Mouse (Mus musculus) heart, embryonic 10.5 days (tissue): ENCODE measurements around the gene 4930442H23Rik. TPM values are rescaled to one million over a fixed set of nuclear protein-coding genes. Genes with fewer than 3 reads are reported as not detected.
A peak's percentile ranks its signal among the peaks of the same experiment; 100 is the strongest.

Source experiments
- DNase-seq: peaks from one replicate; pipeline ENCODE4 v3.0.0-alpha.2; 2017; ENCODE audit warnings: low spot score
- H3K27ac ChIP-seq: fragments of 300-500 bp; sonication (generic); 2 replicates; pipeline ENCODE4 v1.5.1; 2016; ENCODE audit warnings: mild to moderate bottlenecking
- H3K27me3 ChIP-seq: fragments of 300-500 bp; sonication (generic); 2 replicates; pipeline ENCODE4 v1.6.1; 2016; ENCODE audit warnings: mild to moderate bottlenecking; ENCODE audit not compliant: poor library complexity, insufficient read depth, severe bottlenecking
- H3K36me3 ChIP-seq: fragments of 300-500 bp; sonication (generic); 2 replicates; pipeline ENCODE4 v1.6.1; 2016; ENCODE audit warnings: mild to moderate bottlenecking, moderate library complexity
- H3K4me1 ChIP-seq: fragments of 300-500 bp; sonication (generic); 2 replicates; pipeline ENCODE4 v1.6.1; 2016; ENCODE audit warnings: mild to moderate bottlenecking
- H3K4me3 ChIP-seq: fragments of 300-500 bp; sonication (generic); 2 replicates; pipeline ENCODE4 v1.5.1; 2016; ENCODE audit warnings: mild to moderate bottlenecking, moderate library complexity
- H3K9me3 ChIP-seq: fragments of 300-500 bp; sonication (generic); 2 replicates; pipeline ENCODE4 v1.6.1; 2016; ENCODE audit warnings: mild to moderate bottlenecking, moderate library complexity
- WGBS: fragments of 180-500 bp; shearing (Covaris S2); methylation state at CpG from one replicate; pipeline ENCODE4 v1.1.7; 2016; 5-methylcytosine and 5-hydroxymethylcytosine counted together
- polyA plus RNA-seq: library from polyadenylated mRNA; unstranded; fragments of >200 nt; fragmentation: Nextera tagmentation; extraction: Ambion mirVana; gene quantifications from 2 replicates; pipeline ENCODE4 v1.2.1, GENCODE M21; 2016

Gene 4930442H23Rik
- polyA plus RNA-seq, 1 experiment from 2014 or later = not detected

DNA sequence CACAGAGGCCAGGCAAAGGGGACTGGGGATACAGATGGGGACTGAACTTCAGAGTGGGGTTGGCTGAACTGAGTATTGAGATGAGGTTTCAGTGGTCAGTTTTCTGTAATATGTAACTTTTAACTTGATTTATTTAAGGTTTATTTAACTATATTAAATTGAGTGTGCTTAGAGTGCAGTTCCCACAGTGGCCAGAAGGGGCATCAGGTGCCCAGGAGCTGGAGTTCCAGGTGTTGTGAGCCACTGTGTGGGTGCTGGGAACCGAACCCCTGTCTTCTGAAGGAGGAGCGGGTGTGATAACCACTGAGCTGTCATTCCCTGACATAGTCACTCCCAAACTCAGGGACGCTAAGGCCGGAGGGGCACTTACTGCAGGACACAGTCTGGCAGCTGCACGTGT is 26.5 kb upstream of the 4930442H23Rik start:
- Histone ChIP-seq H3K36me3 (peaks cover 6% of the 10 kb centered on the region; the same call in 1 of the 2 replicates), H3K4me3 (no peak overlapping the region), H3K27me3 (no peaks in the 10 kb centered on the region), H3K27ac (no peak overlapping the region), H3K9me3 (no peaks in the 10 kb centered on the region), H3K4me1 (0 out of 2 replicates have a peak, but pooled peaks cover under 1% of the 10 kb centered on the region)
- WGBS = 87% methylated on average over 5 of the region's 5 CpGs
- no peak for DNase-seq

DNA sequence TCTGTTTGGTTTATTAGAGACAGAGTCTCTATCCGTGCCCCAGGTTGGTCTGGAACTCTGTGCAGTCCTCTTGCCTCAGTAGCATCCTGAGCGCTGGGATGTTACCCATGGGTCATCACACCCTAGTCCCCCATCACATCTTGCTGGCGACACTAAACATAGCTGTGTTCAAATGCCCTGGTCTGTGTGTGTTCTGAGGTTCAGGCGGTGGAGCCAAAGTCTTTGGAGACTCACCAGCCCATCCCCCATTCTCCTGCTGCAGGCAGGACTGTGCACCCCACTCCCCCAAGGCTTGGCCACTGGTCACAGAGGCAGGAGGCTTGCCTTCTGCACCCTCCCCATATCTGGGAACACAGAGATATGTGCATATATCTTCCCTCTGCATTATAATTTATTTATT is 20.5 kb upstream of the 4930442H23Rik start:
- Histone ChIP-seq H3K27me3 (0 out of 2 replicates have a peak, but pooled peaks cover 7% of the 10 kb centered on the region), H3K4me3 (no peak overlapping the region), H3K9me3 (no peaks in the 10 kb centered on the region), H3K36me3 (peaks cover 6% of the 10 kb centered on the region; the same call in 1 of the 2 replicates), H3K4me1 (peaks cover 55% of the 10 kb centered on the region), H3K27ac (no peak overlapping the region)
- no peak for DNase-seq
- 65% methylated on average over 4 of the region's 4 CpGs for WGBS

DNA sequence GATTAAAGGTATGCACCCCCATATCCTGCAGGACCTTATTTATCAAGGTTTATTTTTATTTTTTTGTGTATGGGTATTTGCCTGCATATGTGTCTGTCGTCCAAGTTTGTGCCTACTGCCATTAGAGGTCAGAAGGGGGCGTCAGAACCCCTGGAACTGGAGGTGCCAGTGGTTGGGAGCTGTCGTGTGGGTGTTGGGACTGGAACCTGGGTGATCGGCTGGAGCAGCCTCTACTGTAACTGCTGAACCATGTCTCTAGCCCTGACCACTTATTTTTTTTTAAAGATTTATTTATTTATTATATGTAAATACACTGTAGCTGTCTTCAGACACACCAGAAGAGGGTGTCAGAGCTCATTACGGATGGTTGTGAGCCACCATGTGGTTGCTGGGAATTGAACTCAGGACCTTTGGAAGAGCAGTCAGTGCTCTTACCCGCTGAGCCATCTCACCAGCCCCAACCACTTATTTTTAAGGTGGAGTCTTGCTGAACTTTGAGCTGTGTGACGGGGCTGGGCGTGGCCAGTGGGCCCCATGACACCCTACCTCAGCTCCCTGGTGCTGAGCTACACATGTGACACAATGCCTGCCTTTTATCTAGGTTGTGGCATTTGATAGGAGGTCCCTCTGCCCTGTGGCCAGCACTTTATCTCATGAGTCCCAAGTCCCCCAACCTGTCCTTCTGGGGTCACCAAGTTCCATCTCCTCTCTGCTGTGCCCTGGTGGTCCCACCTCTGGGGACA is 19.5 kb upstream of the 4930442H23Rik start:
- H3K9me3 ChIP-seq = no peaks in the 10 kb centered on the region
- 0 out of 2 replicates have a peak, but pooled peaks cover 7% of the 10 kb centered on the region for H3K27me3 ChIP-seq
- WGBS = 57% methylated on average over 8 of the region's 8 CpGs
- no peak overlapping the region for H3K4me3 ChIP-seq
- no peaks in the 10 kb centered on the region; the same call in 1 of the 2 replicates for H3K36me3 ChIP-seq
- peak overlapping the region; percentile 60 for H3K27ac ChIP-seq
- H3K4me1 ChIP-seq = peaks cover 61% of the 10 kb centered on the region
- no peak for DNase-seq

- Histone ChIP-seq H3K27me3 (peaks cover 12% of the 10 kb centered on the region; the same call in 1 of the 2 replicates), H3K9me3 (no peaks in the 10 kb centered on the region), H3K4me3 (peak within 1 kb of the TSS; percentile 33), H3K36me3 (no peaks in the 10 kb centered on the region), H3K4me1 (peaks cover 67% of the 10 kb centered on the region), H3K27ac (peak within 1 kb of the TSS; percentile 60)
- WGBS = 49% methylated on average over 13 of the region's 13 CpGs
- DNase-seq = no peak
These were observed 18.4 kb upstream of the 4930442H23Rik start, which contains the start of gene Nmrk2 for GRCm38 (mm10) chr10:81201807-81202758. Nmrk2 (minus strand) TSS chr10:81202051.

DNA sequence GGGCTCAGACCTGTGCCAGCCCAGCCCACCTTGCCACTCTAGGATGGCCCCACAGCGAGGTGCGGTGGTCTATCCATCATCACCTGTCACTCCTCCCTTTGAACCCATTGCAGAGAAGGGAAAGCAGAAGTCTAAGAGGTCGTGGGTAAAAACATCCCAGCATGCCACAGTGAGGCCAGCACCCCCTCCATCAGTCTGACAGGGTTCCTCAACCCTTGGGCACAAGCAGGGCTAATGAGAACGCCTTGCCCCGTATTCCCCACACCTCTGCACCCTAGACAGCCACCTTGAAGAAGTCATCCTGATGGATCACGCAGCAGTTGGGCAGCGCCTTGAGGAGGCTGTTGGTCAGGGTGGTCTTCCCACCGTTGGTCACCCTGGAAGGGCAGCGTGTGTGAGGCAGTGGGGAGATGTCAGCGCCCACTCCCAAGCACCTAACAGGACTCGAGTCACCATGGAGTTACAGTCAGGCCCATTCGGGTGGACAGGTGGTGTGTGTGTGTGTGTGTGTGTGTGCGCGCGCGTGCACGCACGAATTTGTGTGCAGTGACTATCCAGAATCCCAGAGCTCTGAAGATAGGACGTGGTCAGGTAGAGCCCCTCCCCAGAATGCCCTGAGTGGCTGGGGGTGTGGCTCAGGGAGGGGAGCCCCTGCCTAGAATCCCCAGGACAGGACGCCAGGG is 17.1 kb upstream of the 4930442H23Rik start:
- no peaks in the 10 kb centered on the region for H3K9me3 ChIP-seq
- peaks cover 73% of the 10 kb centered on the region for H3K4me1 ChIP-seq
- peaks cover 24% of the 10 kb centered on the region for H3K27me3 ChIP-seq
- 64% methylated on average over 20 of the region's 20 CpGs for WGBS
- H3K36me3 ChIP-seq = no peaks in the 10 kb centered on the region
- no peak overlapping the region for H3K4me3 ChIP-seq
- peak overlapping the region; percentile 60 for H3K27ac ChIP-seq
- DNase-seq = no peak

DNA sequence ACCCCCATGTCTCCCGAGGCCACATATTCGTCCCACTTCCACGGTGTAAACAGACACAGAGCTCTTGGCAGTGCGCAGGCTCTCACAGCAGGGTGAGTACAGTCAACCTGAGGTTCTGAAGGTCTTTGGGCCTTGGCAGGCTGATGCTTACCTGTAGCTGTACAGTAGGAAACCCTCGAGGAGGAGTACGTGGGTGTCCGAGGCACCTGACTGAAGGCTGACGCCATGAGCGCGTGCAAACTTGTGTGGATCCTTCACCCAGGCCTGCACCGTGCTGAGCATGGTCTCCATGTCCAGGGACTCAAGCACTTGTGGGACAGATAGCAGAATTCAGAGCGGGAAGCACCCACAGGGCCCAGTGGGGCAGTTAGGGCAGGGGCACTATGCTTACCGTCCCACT is 16.5 kb upstream of the 4930442H23Rik start:
- Histone ChIP-seq H3K27ac (peak overlapping the region; percentile 60; the same call in 1 of the 2 replicates), H3K9me3 (no peaks in the 10 kb centered on the region), H3K4me1 (peaks cover 73% of the 10 kb centered on the region), H3K36me3 (no peaks in the 10 kb centered on the region), H3K27me3 (peaks cover 30% of the 10 kb centered on the region), H3K4me3 (no peak overlapping the region)
- no peak for DNase-seq
- WGBS = 76% methylated on average over 13 of the region's 13 CpGs

DNA sequence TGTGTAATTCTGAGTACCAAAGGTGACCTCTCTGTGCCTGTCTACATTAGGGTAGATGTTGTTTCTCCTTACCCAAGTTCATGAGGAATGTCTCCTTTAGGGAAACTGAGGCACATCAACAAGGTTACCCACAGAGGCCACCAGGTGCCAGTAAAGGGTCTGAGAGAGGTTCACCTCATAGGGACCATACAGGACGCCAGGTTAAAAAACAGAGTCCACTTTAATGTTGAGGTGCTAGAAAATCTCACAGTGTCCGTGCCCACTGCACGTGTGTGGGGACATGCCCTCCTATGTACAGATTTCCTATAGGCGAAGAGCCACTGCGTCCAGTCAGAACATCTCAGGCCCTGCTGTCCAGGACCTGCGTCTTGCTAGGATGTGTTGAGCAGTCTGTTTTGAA is 15.3 kb upstream of the 4930442H23Rik start:
- peaks cover 41% of the 10 kb centered on the region for H3K27me3 ChIP-seq
- no peaks in the 10 kb centered on the region for H3K9me3 ChIP-seq
- H3K36me3 ChIP-seq = no peaks in the 10 kb centered on the region
- 0 out of 2 replicates have a peak overlapping the region, but pooled peaks have one; percentile 26 for H3K27ac ChIP-seq
- H3K4me1 ChIP-seq = peaks cover 72% of the 10 kb centered on the region
- no peak overlapping the region for H3K4me3 ChIP-seq
- WGBS = 82% methylated on average over 6 of the region's 6 CpGs
- no peak for DNase-seq

- Histone ChIP-seq H3K9me3 (no peaks in the 10 kb centered on the region), H3K27ac (no peak overlapping the region), H3K4me3 (no peak overlapping the region), H3K4me1 (peaks cover 69% of the 10 kb centered on the region), H3K27me3 (peaks cover 42% of the 10 kb centered on the region), H3K36me3 (no peaks in the 10 kb centered on the region)
- WGBS = 3% methylated on average over 9 of the region's 9 CpGs
- DNase-seq = no peak
These were observed 14.6 kb upstream of the 4930442H23Rik start for GRCm38 (mm10) chr10:81198230-81198629.

DNA sequence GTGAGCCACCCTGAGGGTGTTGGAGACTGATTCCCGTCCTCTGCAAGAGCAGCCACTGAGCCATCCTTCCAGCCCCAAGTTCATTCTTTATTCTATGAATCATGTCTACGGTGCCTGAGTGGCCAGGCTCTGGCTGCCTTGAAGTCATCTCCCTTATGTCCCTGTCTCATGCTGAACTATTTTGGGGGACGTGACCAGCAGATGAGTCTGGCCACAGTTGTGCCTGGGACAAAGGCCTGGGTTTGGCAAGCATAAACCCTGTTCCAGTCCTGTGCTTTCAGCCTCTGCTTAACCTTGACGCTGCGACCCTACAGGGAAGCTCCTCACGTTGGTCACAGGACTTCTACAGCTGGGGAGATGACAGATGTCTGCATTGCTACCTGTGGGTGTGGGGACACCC is 13.7 kb upstream of the 4930442H23Rik start:
- no peaks in the 10 kb centered on the region for H3K9me3 ChIP-seq
- H3K4me3 ChIP-seq = peak overlapping the region; percentile 60
- 29% methylated on average over 6 of the region's 6 CpGs for whole genome bisulfite sequencing
- no peaks in the 10 kb centered on the region for H3K36me3 ChIP-seq
- peaks cover 72% of the 10 kb centered on the region for H3K4me1 ChIP-seq
- H3K27ac ChIP-seq = peak overlapping the region; percentile 56
- H3K27me3 ChIP-seq = peaks cover 42% of the 10 kb centered on the region
- no peak for DNase-seq

DNA sequence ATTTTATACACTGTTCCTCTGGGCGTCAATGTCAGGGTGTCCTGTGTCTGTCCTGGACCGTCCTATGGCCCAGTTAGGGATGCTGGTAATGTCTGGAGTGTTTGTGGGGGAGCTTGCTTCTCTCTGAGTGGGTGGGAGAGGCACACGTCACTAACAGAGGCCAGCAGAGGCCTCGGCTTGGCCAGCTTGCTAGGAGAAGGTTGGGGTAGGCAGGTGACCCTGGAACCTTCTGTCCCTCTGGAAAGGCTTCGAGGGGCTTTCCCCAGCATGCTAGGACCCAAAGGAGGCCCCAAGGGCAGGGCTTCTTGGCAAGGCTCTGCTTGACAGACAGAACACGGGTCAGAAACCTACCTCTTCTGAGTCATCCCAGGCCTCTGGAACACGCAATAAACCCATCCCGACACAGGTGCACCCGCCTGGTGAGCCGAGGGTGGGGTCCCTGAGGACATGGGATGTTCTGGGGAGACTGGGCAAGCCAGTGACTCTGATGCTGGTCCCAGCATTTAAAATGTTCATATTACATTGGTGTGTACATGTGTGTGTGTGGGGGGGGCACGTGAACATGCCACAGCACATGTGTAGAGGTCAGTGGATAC is 12.9 kb upstream of the 4930442H23Rik start:
- Histone ChIP-seq H3K36me3 (peaks cover 4% of the 10 kb centered on the region; the same call in 1 of the 2 replicates), H3K4me3 (peak overlapping the region; percentile 60), H3K27ac (peak overlapping the region; percentile 97), H3K9me3 (no peaks in the 10 kb centered on the region), H3K27me3 (peaks cover 42% of the 10 kb centered on the region), H3K4me1 (peaks cover 72% of the 10 kb centered on the region)
- WGBS = 54% methylated on average over 11 of the region's 11 CpGs
- no peak for DNase-seq

DNA sequence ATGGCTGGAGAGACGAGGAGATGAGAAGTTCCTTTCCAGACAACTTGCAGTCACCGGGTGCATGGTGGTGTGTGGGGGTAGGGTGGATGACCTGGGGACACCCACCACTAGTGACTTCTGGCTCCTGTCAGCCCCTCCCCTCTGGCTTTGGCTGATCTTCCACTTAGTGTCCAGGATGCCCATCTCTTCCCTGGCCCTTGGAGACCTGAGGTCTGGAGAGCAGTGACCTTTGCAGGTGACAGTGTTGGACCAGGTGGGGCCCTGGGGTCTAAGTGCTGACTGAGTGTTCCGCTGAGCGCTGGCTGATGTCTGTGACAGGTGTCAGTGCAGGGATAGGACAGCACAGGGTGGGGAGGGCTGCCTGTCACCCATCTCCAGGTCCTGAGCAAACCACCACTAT is 11.7 kb upstream of the 4930442H23Rik start:
- DNase-seq = no peak
- peaks cover 16% of the 10 kb centered on the region for H3K36me3 ChIP-seq
- no peaks in the 10 kb centered on the region for H3K9me3 ChIP-seq
- H3K4me1 ChIP-seq = peaks cover 71% of the 10 kb centered on the region
- H3K27ac ChIP-seq = peak overlapping the region; percentile 97
- peak overlapping the region; percentile 60 for H3K4me3 ChIP-seq
- peaks cover 38% of the 10 kb centered on the region for H3K27me3 ChIP-seq
- 34% methylated on average over 4 of the region's 4 CpGs for WGBS
